ENCODE assay signal across 28 mouse cellular contexts in genomic region chr3:121904476-121904875, GRCm38 (mm10). TPM values are rescaled to one million over a fixed set of nuclear protein-coding genes. Genes with fewer than 3 reads are reported as not detected.
"Had no signal": no experiment of that assay in that cellular context is flagged by ENCODE, and none has a peak within 500 bp of the region (broad histone marks: within the 10 kb centered on the region; RNA-seq: fewer than 3 reads in every experiment).

No protein-coding gene starts in this region.

- H3K27me3 ChIP-seq: embryonic facial prominence, embryonic 12.5 days; embryonic facial prominence, embryonic 13.5 days; embryonic facial prominence, embryonic 15.5 days; forebrain, embryonic 12.5 days; forebrain, embryonic 13.5 days; forebrain, embryonic 15.5 days had no signal

- H3K36me3 ChIP-seq: embryonic facial prominence, embryonic 10.5 days; embryonic facial prominence, embryonic 12.5 days; embryonic facial prominence, embryonic 13.5 days; embryonic facial prominence, embryonic 15.5 days; forebrain, embryonic 10.5 days; forebrain, embryonic 12.5 days; forebrain, embryonic 15.5 days had no signal

- H3K4me3 ChIP-seq: embryonic facial prominence, embryonic 10.5 days; embryonic facial prominence, embryonic 12.5 days; embryonic facial prominence, embryonic 13.5 days; embryonic facial prominence, embryonic 15.5 days; erythroblast, embryonic 14.5 days; forebrain, embryonic 10.5 days; forebrain, embryonic 12.5 days; forebrain, embryonic 13.5 days; forebrain, embryonic 15.5 days; gastrocnemius, adult 2 months had no signal

- H3K27ac ChIP-seq: embryonic facial prominence, embryonic 12.5 days; embryonic facial prominence, embryonic 15.5 days; forebrain, embryonic 10.5 days; forebrain, embryonic 12.5 days; forebrain, embryonic 13.5 days; forebrain, embryonic 15.5 days had no signal

- H3K9ac ChIP-seq: embryonic facial prominence, embryonic 12.5 days; embryonic facial prominence, embryonic 13.5 days; embryonic facial prominence, embryonic 15.5 days; forebrain, embryonic 12.5 days; forebrain, embryonic 13.5 days; forebrain, embryonic 15.5 days; forebrain, postnatal 0 days had no signal

- H3K9me3 ChIP-seq: embryonic facial prominence, embryonic 10.5 days; embryonic facial prominence, embryonic 12.5 days; embryonic facial prominence, embryonic 13.5 days; embryonic facial prominence, embryonic 15.5 days; forebrain, embryonic 10.5 days; forebrain, embryonic 12.5 days; forebrain, embryonic 13.5 days; forebrain, embryonic 15.5 days had no signal

- H3K4me2 ChIP-seq: embryonic facial prominence, embryonic 12.5 days; embryonic facial prominence, embryonic 15.5 days; forebrain, embryonic 12.5 days; forebrain, embryonic 13.5 days; forebrain, embryonic 15.5 days had no signal

- ATAC-seq: forebrain, embryonic 13.5 days; forebrain, embryonic 14.5 days; forebrain, embryonic 15.5 days; forebrain, embryonic 16.5 days; forebrain, postnatal 0 days had no signal

- H3K4me1 ChIP-seq: forebrain, embryonic 12.5 days; forebrain, embryonic 13.5 days; forebrain, embryonic 15.5 days had no signal

- DNase-seq: cerebellum, adult 2 months; cerebellum, adult 8-10 months; cerebellum, adult 9-10 months; cerebellum, adult 9-11 months; cerebellum, postnatal 10 days; cerebellum, postnatal 14 days; cerebellum, postnatal 25 days; cerebellum, postnatal 36 days; embryo, embryonic 11 days; forebrain, postnatal 0 days; gastrocnemius, adult 2 months; gastrocnemius, postnatal 10 days; gastrocnemius, postnatal 14 days; gastrocnemius, postnatal 25 days; gastrocnemius, postnatal 36 days; heart, adult 11 months; heart, adult 18-20 months had no signal

RNA-seq across cellular contexts. Expression of gene Arhgap29, which starts 47.9 kb away (rescaled TPM):
- polyA plus RNA-seq: erythroblast, embryonic 14.5 days had no signal
